Mouse (Mus musculus) embryonic fibroblast, embryonic 13.5 days (primary cell): ENCODE measurements around the gene Cog2.

Experiments used
- CTCF ChIP-seq: IDR thresholded peaks from 2 replicates; pipeline ENCODE4 v1.5.1; 2011; ENCODE audit warnings: mild to moderate bottlenecking, control low read depth, low read length, moderate library complexity, borderline replicate concordance; ENCODE audit not compliant: insufficient read depth
- POLR2A ChIP-seq: IDR thresholded peaks from 2 replicates; pipeline ENCODE4 v1.6.1; 2011; ENCODE audit warnings: low read depth, mild to moderate bottlenecking, control low read depth, low read length, moderate library complexity

GRCm38 (mm10) chr8:124556658-124557057 lies 36.1 kb downstream of the Cog2 start:
- TF ChIP-seq CTCF (no peak), POLR2A (no peak)
